Mouse (Mus musculus) thymus, adult 2 months (tissue): ENCODE measurements around the gene Vamp8. TPM values are rescaled to one million over a fixed set of nuclear protein-coding genes. Genes with fewer than 3 reads are reported as not detected.

Experiments used
- DNase-seq: peaks from one replicate; pipeline ENCODE4 v3.0.0; 2021
- H3K27ac ChIP-seq: fragments of 200-500 bp; 2 replicates; pipeline ENCODE4 v1.5.1; 2012; ENCODE audit warnings: low read length, control low read depth; ENCODE audit not compliant: control insufficient read depth, insufficient read depth
- H3K27me3 ChIP-seq: fragments of 200-500 bp; 2 replicates; pipeline ENCODE4 v1.6.1; 2012; ENCODE audit warnings: mild to moderate bottlenecking, low read length, moderate library complexity, mixed read lengths; ENCODE audit not compliant: control insufficient read depth, insufficient read depth
- H3K36me3 ChIP-seq: fragments of 200-500 bp; 2 replicates; pipeline ENCODE4 v1.6.1; 2012; ENCODE audit warnings: mild to moderate bottlenecking, low read length, moderate library complexity; ENCODE audit not compliant: control insufficient read depth, insufficient read depth
- H3K4me1 ChIP-seq: fragments of 200-500 bp; replicated peaks from 2 replicates; pipeline ENCODE4 v1.6.1; 2012; ENCODE audit warnings: low read length; ENCODE audit not compliant: control insufficient read depth, insufficient read depth
- H3K4me3 ChIP-seq: fragments of 200-500 bp; 2 replicates; pipeline ENCODE4 v1.5.1; 2012; ENCODE audit warnings: mild to moderate bottlenecking, low read length, control low read depth, moderate library complexity; ENCODE audit not compliant: control insufficient read depth, insufficient read depth
- CTCF ChIP-seq: fragments of 200-500 bp; IDR thresholded peaks from 2 replicates; pipeline ENCODE4 v1.5.1; 2012; ENCODE audit warnings: mild to moderate bottlenecking, control low read depth, low read length, moderate library complexity, borderline replicate concordance; ENCODE audit not compliant: control insufficient read depth, poor library complexity, insufficient read depth; ENCODE audit errors: extremely low read depth
- POLR2A ChIP-seq: fragments of 200-500 bp; IDR thresholded peaks from 2 replicates; pipeline ENCODE4 v1.6.1; 2012; ENCODE audit warnings: mild to moderate bottlenecking, low read length, control low read depth, moderate library complexity; ENCODE audit not compliant: control insufficient read depth, poor library complexity, insufficient read depth; ENCODE audit errors: extremely low read depth
- WGBS: fragments of 180-500 bp; shearing (Covaris S2); methylation state at CpG from one replicate; pipeline ENCODE4 v1.1.7; 2018; 5-methylcytosine and 5-hydroxymethylcytosine counted together
- polyA plus RNA-seq: library from polyadenylated mRNA; depleted of rRNA; stranded (reverse); fragments of >200 nt; gene quantifications from 2 replicates; pipeline ENCODE4 v1.2.3, GENCODE M21; 2012

The Vamp8 gene
- polyA plus RNA-seq, 1 experiment = 149 TPM

DNA sequence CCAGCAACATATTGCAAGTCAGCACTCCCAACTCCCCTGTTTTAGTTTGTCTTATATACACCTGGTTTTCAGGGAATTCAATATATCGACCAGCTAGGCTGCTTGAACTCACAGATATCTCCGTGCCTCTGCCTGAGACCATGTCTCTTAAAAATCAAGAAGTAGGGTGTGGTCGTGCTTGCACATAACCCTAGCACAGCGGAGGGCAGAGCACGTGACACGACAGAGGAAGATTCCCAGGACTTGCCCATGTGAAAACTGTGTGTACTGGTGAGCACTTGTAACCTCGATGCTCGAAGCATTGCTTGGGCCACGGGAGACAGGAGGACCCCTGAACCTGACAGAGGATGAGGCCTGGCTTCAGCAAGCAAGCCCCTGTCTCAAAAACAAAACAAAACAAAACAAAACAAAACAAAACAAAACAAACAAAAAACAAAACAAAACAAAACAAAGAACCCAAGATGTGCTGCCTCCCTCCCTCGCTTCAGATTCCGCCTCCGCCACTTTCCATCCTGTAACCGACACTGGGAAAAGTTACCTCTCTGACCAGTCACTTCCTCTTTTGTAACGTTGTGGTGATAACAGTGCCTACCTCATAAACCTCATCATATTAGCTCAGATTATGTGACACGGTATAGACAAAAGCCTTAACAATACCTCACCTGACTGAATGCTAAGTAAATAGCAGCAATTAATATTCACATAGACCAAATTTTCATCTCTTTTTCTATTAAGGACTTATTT is 15.5 kb downstream of the Vamp8 start:
- TF ChIP-seq CTCF (no peak), POLR2A (no peak)
- no peak for DNase-seq
- 19% methylated on average over 15 of the region's 15 CpGs for WGBS
- H3K4me3 ChIP-seq = no peak overlapping the region
- H3K27me3 ChIP-seq = no peaks in the 10 kb centered on the region
- H3K27ac ChIP-seq = peak overlapping the region; percentile 7; the same call in 1 of the 2 replicates
- no peaks in the 10 kb centered on the region for H3K36me3 ChIP-seq
- peaks cover 19% of the 10 kb centered on the region for H3K4me1 ChIP-seq

DNA sequence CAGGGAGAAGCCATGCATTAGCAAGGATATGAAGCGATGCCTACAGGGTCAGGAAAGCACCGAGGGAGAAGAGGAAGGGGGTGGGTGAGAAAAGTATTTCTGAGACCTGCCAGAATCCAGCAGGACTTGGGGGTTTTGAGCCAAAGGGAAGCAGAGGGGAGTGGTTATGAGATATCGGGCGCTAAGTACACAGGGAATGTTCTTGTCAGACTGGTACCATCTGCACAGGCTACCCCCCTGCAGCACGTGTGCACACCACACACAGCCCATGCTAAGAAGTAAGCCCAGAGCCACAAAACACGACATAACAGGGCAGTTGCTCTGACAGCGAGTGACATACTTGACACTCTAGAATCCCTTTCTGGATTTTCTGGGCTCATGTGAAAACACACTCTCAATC is 16.3 kb downstream of the Vamp8 start:
- no peaks in the 10 kb centered on the region for H3K36me3 ChIP-seq
- H3K27me3 ChIP-seq = no peaks in the 10 kb centered on the region
- H3K4me1 ChIP-seq = peaks cover 13% of the 10 kb centered on the region
- DNase-seq = no peak
- 69% methylated on average over 7 of the region's 7 CpGs for WGBS
- no peak overlapping the region for H3K27ac ChIP-seq
- TF ChIP-seq POLR2A (no peak), CTCF (no peak)
- no peak overlapping the region for H3K4me3 ChIP-seq

DNA sequence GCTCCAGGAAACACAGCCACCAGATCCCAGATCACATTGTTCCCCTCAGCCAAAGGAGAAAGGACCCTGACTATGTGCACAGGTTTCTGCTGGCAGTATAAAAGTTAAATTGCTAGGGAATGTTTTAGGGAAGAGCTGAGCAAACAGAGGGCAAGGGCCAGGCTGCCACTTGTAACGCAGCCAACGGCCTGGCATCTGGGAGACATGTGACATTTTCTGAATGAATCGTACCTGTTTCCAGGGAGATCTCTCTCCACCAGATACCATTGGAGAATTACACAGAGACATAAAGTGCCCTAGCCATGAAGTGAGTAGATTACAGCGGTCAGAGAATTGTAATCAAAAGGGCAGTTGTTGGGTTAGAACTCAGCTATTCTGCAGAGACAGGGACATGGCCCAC is 17.3 kb downstream of the Vamp8 start:
- no peak for DNase-seq
- TF ChIP-seq CTCF (no peak), POLR2A (no peak)
- H3K4me3 ChIP-seq = no peak overlapping the region
- no peak overlapping the region for H3K27ac ChIP-seq
- H3K27me3 ChIP-seq = no peaks in the 10 kb centered on the region
- 97% methylated on average over 4 of the region's 4 CpGs for WGBS
- no peaks in the 10 kb centered on the region for H3K36me3 ChIP-seq
- H3K4me1 ChIP-seq = peaks cover 13% of the 10 kb centered on the region

DNA sequence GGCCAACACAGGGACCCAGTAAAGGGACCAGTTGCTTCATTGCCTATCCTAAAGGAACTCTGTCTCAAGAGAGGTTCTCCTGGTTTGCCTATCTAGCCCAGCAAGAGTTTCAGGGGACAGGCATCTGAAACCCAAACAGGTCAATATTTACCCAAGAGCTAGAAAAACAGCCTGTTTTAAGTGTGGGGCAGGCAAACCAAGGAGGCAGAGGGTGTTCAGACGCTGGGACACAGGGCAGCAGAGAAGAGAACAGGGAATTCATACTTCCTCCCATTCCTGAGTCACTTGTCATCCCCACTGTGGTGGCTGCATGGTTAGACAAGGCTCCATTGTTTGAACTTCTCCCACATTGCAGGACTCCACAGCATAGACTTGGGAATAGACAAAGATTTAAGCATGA is 18.9 kb downstream of the Vamp8 start:
- Histone ChIP-seq H3K27ac (no peak overlapping the region), H3K4me1 (peaks cover 13% of the 10 kb centered on the region), H3K27me3 (no peaks in the 10 kb centered on the region), H3K4me3 (no peak overlapping the region), H3K36me3 (no peaks in the 10 kb centered on the region)
- WGBS = 88% methylated on average over 1 of the region's 1 CpGs
- no peak for DNase-seq
- TF ChIP-seq POLR2A = no peak
- TF ChIP-seq CTCF = no peak

DNA sequence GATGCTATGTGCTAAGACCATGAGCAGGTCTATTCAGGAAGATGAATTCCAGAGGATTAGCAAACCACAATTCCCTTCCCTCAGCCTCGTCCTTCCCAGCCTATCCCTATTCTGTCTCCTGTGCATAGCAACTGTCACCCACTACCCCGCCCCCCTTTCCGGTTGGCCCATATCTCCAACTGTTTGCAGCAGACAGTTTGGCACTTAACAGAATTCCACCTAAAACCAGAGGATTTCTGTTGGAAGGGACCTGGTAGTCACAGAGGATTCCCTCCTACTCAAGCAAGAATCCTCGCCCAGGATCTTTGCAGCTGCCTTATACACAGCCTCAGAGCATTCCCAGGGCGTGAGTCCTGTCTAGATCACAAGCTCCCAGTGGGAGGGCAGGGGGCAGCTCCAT is 19.4 kb downstream of the Vamp8 start:
- Histone ChIP-seq H3K36me3 (no peaks in the 10 kb centered on the region), H3K27me3 (no peaks in the 10 kb centered on the region), H3K4me3 (no peak overlapping the region), H3K27ac (no peak overlapping the region), H3K4me1 (peaks cover 15% of the 10 kb centered on the region)
- 93% methylated on average over 5 of the region's 5 CpGs for WGBS
- TF ChIP-seq POLR2A = no peak
- no peak for TF ChIP-seq CTCF
- no peak for DNase-seq

DNA sequence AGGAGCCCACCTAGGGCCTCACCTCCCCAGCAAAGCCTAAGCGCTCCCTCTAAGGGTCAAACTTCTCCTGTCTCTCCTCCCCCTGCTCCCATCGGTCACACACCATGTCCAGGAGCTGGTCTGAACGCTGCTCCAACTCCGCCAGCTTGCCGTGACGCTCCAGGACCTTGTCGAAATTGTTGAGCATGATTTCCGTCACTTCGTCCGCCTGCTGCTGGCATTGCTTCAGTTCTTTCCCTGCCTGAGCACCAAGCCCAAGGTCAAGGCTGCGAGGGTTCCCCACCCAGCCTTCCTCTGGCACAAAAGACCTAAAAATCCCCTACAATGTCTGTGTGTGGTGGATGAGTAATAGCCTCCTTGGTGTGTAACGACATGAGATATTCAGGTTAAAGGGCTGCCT is 20.4 kb downstream of the Vamp8 start:
- DNase-seq = no peak
- Histone ChIP-seq H3K27ac (no peak overlapping the region), H3K36me3 (no peaks in the 10 kb centered on the region), H3K4me3 (no peak overlapping the region), H3K27me3 (no peaks in the 10 kb centered on the region), H3K4me1 (peaks cover 11% of the 10 kb centered on the region)
- no peak for TF ChIP-seq CTCF
- no peak for TF ChIP-seq POLR2A
- WGBS = 90% methylated on average over 12 of the region's 12 CpGs

DNA sequence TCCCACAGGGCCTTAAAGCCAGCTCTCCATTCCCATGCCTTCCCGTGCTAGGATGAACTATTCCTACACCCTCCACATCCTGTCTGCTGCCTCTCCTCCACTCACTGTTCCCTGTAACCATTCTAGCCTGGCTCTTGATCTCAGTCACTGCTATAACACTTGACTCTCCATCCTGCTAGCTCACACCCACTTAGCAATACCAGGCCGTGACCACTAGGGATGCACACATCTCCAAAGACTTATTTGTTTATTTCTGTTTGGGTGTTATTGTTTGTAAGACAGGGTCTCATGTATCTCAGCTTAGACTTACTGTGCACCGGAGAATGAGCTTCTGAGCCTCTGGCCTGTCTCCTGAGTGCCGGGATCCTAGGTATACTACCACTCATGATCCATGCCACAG is 20.9 kb downstream of the Vamp8 start:
- no peak for TF ChIP-seq POLR2A
- TF ChIP-seq CTCF = no peak
- no peak for DNase-seq
- Histone ChIP-seq H3K4me3 (no peak overlapping the region), H3K36me3 (no peaks in the 10 kb centered on the region), H3K27me3 (no peaks in the 10 kb centered on the region), H3K27ac (no peak overlapping the region), H3K4me1 (peaks cover 7% of the 10 kb centered on the region)
- 94% methylated on average over 4 of the region's 4 CpGs for WGBS
